Mouse (Mus musculus) ES-Bruce4 (cell line): Measurements from ENCODE around the gene Olfr414. TPM values are rescaled to one million over a fixed set of nuclear protein-coding genes. Genes with fewer than 3 reads are reported as not detected.
A peak's percentile ranks its signal among the peaks of the same experiment; 100 is the strongest.

ENCODE experiments used
- H3K27ac ChIP-seq: 2 replicates; pipeline ENCODE4 v1.5.1; 2012; ENCODE audit warnings: low read length, inconsistent platforms; ENCODE audit not compliant: insufficient read depth
- H3K27me3 ChIP-seq: 2 replicates; pipeline ENCODE4 v1.6.1; 2012; ENCODE audit warnings: mild to moderate bottlenecking, low read length, inconsistent platforms; ENCODE audit not compliant: control insufficient read depth, poor library complexity, insufficient read depth, severe bottlenecking
- H3K36me3 ChIP-seq: 2 replicates; pipeline ENCODE4 v1.6.1; 2012; ENCODE audit warnings: inconsistent platforms, mild to moderate bottlenecking, low read length, moderate library complexity; ENCODE audit not compliant: control insufficient read depth, poor library complexity, insufficient read depth, severe bottlenecking
- H3K4me1 ChIP-seq: one replicate; pipeline ENCODE4 v1.8.1; 2011; ENCODE audit warnings: low read length; ENCODE audit not compliant: control insufficient read depth, insufficient read depth
- H3K4me3 ChIP-seq: 2 replicates; pipeline ENCODE4 v1.5.1; 2011; ENCODE audit warnings: low read depth, mild to moderate bottlenecking, low read length
- H3K9ac ChIP-seq: 2 replicates; pipeline ENCODE4 v1.6.1; 2012; ENCODE audit warnings: low read depth, mild to moderate bottlenecking, inconsistent platforms; ENCODE audit not compliant: poor library complexity, severe bottlenecking
- H3K9me3 ChIP-seq: replicated peaks from 2 replicates; pipeline ENCODE4 v1.6.1; 2012; ENCODE audit warnings: mild to moderate bottlenecking, low read length, inconsistent platforms; ENCODE audit not compliant: control insufficient read depth, poor library complexity, insufficient read depth, severe bottlenecking
- CTCF ChIP-seq: IDR thresholded peaks from one replicate; pipeline ENCODE4 v1.8.1; 2011; ENCODE audit warnings: low read depth, low read length
- EP300 ChIP-seq: IDR thresholded peaks from 2 replicates; pipeline ENCODE4 v1.6.1; 2011; ENCODE audit warnings: low read depth, low read length; ENCODE audit not compliant: insufficient read depth
- POLR2A ChIP-seq: IDR thresholded peaks from one replicate; pipeline ENCODE4 v1.8.1; 2011; ENCODE audit warnings: low read length; ENCODE audit not compliant: insufficient read depth
- polyA plus RNA-seq: library from polyadenylated mRNA; stranded (reverse); fragments of >200 nt; gene quantifications from 2 replicates; pipeline ENCODE4 v1.2.4, GENCODE M21; 2011; ENCODE audit warnings: low read depth; ENCODE audit not compliant: missing spikeins, insufficient read depth, insufficient read length

The Olfr414 gene
- polyA plus RNA-seq, 1 experiment: not detected

- TF ChIP-seq POLR2A (no peak), CTCF (no peak), EP300 (no peak)
- Histone ChIP-seq H3K4me1 (no peaks in the 10 kb centered on the region), H3K9ac (no peak overlapping the region), H3K27me3 (no peaks in the 10 kb centered on the region), H3K9me3 (no peaks in the 10 kb centered on the region), H3K27ac (no peak overlapping the region), H3K36me3 (no peaks in the 10 kb centered on the region), H3K4me3 (no peak overlapping the region)
Measured at GRCm38 (mm10) chr1:174434121-174434520, 10.3 kb downstream of the Olfr414 start.

- H3K36me3 ChIP-seq: no peaks in the 10 kb centered on the region
- no peak within 1 kb of the TSS for H3K9ac ChIP-seq
- no peaks in the 10 kb centered on the region for H3K9me3 ChIP-seq
Measured at GRCm38 (mm10) chr1:174441782-174442181, 17.9 kb downstream of the Olfr414 start, which contains the start of gene Olfr220. Olfr220 (plus strand) TSS chr1:174442082.

DNA sequence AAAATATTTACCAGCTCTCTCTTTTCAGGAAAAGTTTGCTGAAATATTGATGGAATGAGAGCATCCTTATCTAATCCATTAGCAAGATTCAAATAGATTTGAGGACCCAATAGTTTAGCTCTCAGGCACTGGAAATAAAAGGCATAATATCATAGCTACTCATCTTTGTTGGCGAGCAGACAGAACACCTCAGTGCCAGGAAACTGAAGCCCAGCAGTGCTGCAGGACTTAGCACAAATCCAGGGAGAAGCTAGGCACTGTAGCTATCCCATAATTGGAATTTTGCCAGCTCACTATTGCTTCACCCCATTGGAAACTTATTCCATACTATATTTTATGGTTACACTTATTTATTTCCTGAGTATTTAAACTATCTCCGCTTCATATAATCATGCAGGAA lies 31.2 kb downstream of the Olfr414 start:
- Histone ChIP-seq H3K9ac (no peak overlapping the region), H3K9me3 (no peaks in the 10 kb centered on the region), H3K27ac (no peak overlapping the region), H3K36me3 (no peaks in the 10 kb centered on the region), H3K4me3 (no peak overlapping the region), H3K4me1 (no peaks in the 10 kb centered on the region), H3K27me3 (no peaks in the 10 kb centered on the region)
- TF ChIP-seq CTCF: no peak
- TF ChIP-seq POLR2A: no peak
- TF ChIP-seq EP300: no peak

More at GRCm38 (mm10) chr1:174441782-174442181, 17.9 kb downstream of the Olfr414 start, which contains the start of gene Olfr220:
- TF ChIP-seq POLR2A (no peak), CTCF (no peak), EP300 (no peak)
- H3K27ac ChIP-seq: no peak within 1 kb of the TSS
- H3K4me1 ChIP-seq: no peaks in the 10 kb centered on the region
- H3K27me3 ChIP-seq: no peaks in the 10 kb centered on the region
- no peak within 1 kb of the TSS for H3K4me3 ChIP-seq

DNA sequence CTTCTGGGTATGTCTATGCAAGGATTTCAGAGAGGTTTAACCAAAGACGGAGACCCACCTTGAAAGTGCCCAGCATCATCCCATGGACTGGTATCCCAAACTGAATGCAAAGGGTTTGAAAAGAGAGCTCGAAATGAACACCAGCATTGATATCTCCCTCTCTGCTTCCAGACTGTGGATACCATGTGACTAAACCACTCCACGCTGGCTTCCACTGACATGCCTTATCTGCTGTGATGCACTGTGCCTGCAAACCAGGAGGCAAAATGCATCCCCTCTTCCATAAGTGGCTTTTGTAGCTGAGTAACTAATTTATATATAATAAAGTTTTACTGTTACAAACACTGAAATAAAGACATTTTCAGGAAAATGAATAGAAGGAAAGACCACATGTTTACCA lies 41.5 kb downstream of the Olfr414 start:
- no peaks in the 10 kb centered on the region for H3K4me1 ChIP-seq

GRCm38 (mm10) chr1:174466240-174466639 lies 42.4 kb downstream of the Olfr414 start:
- no peak for TF ChIP-seq POLR2A
- TF ChIP-seq EP300: no peak
- no peak for TF ChIP-seq CTCF
- H3K9ac ChIP-seq: no peak overlapping the region
- H3K27ac ChIP-seq: no peak overlapping the region
- H3K4me1 ChIP-seq: no peaks in the 10 kb centered on the region
- no peaks in the 10 kb centered on the region for H3K36me3 ChIP-seq
- no peak overlapping the region for H3K4me3 ChIP-seq
- H3K9me3 ChIP-seq: no peaks in the 10 kb centered on the region
- H3K27me3 ChIP-seq: no peaks in the 10 kb centered on the region

More for the DNA sequence above, 41.5 kb downstream of the Olfr414 start:
- Histone ChIP-seq H3K9ac (no peak overlapping the region), H3K27me3 (no peaks in the 10 kb centered on the region), H3K9me3 (no peaks in the 10 kb centered on the region), H3K36me3 (no peaks in the 10 kb centered on the region), H3K4me3 (no peak overlapping the region), H3K27ac (no peak overlapping the region)
- TF ChIP-seq POLR2A: no peak
- TF ChIP-seq CTCF: no peak
- no peak for TF ChIP-seq EP300

DNA sequence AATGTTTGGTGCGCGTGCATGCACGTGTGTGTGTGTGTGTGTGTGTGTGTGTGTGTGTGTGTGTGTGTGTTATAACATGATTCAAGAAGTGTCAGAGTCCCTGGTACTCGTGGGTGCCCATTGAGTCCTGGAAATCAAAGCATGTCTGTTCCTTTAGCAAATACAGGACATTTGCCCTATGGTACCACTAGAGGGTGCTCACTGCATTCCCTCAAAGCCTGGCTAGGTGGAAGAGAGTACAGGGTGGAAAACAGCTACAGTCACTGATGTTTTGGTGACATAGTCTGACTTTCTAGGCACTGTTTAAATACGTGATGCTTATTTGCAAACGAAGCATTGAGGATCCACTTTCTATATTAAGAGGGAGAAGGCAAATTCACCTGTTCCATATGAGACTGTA lies 45.9 kb downstream of the Olfr414 start:
- Histone ChIP-seq H3K36me3 (no peaks in the 10 kb centered on the region), H3K4me3 (no peak overlapping the region), H3K27me3 (no peaks in the 10 kb centered on the region), H3K9ac (no peak overlapping the region), H3K9me3 (peaks cover 5% of the 10 kb centered on the region), H3K4me1 (no peaks in the 10 kb centered on the region), H3K27ac (no peak overlapping the region)
- TF ChIP-seq CTCF (peak; percentile 25), EP300 (no peak)
